Mouse (Mus musculus) v-Abl transformed pro-B cells (cell line): ENCODE measurements around the gene Rftn2.

Experiments used
- in situ Hi-C, 2 experiments: fragments of 400-800 bp; cut with MboI; formaldehyde crosslinking; loops; one replicate each; pipeline ENCODE4 v1.15.1; 2025; ENCODE audit not compliant: unreplicated experiment in 2 of 2

Gene Rftn2

DNA sequence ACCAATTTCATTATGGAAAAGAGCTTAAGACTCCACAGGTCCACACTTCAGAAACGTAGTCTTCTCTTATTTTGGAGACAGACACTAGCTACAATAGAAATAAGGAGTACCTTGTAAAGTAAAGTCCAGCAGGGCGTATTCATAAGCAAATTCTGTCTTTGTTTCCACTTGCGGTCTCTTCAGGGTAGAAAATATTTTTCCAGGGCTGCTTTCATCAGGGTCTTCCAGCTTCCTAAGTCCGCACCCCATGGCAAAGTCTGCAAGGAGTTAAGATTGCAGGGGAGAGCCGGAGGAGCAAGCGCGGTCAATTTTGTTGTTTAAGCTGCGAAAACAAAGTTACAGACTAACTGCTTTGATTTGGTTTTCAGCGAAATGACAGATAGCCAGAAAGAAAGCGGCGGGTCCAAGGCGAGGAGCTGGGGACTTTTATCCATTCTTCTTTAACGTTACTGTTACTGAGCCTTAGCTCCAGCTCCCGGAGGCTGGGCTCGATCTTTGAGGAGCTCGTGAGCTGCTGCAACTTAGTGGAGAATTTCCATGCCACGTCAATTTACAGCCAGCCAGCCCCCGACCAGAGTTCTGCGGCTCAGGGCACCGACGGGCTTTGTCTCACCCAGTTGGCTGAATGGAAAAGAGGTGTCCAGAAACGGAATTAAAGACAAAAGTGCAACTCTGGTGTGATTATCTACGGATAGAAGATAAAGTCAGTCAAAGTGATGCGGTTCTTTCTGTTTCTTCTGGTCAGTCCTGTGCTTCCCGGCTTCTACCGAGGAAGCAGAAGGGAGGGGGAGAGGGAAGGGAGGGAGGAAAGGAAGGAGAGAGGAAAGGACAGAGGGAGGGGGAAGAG, at the start of gene Rftn2:
Gene Rftn2, minus strand, starts transcription at position 772 of the 847 bp plus-strand sequence.
- in situ Hi-C loops = loop anchor here (25.0 kb wide), 2 partner anchors 286 to 1761 kb away; partner anchors contain the start of gene Satb2 (in 2 of the 2)

DNA sequence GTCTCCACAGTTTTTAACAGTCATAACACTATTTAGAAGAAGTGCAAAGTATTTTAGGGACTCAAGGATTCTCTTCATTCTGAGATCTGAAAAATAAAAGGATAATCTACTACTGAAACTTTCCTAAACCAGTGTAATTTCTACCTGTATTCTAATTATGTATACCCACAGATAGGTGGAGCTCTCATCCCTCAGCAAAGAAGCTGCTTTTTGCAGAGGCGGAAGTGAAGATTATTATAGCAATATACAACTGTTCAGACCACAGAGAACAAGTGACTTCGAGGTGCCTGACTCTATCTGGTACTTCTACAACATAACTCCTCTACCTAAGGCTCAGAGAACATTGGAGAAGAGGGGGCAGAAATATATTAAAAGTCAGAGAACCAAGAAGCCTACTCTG, 38.9 kb upstream of the Rftn2 start:
- in situ Hi-C loops = no loop called here

GRCm38 (mm10) chr1:55264385-55264784, 37.8 kb upstream of the Rftn2 start:
- in situ Hi-C loops = no loop called here

- in situ Hi-C loops = loop anchor here (10.0 to 25.0 kb wide), 5 partner anchors 266 to 1741 kb away; partner anchors contain the start of gene Satb2 (in 2 of the 2)
Measured at GRCm38 (mm10) chr1:55246374-55246773, 19.8 kb upstream of the Rftn2 start.

- in situ Hi-C loops = loop anchor here (5.0 to 25.0 kb wide), 3 partner anchors 47 to 1748 kb away; partner anchors contain the start of gene Satb2 (in 2 of the 2)
Measured at GRCm38 (mm10) chr1:55239237-55239636, 12.7 kb upstream of the Rftn2 start.

- in situ Hi-C loops = loop anchor here (5.0 to 25.0 kb wide), 3 partner anchors 46 to 1749 kb away; partner anchors contain the start of gene Satb2 (in 2 of the 2)
Measured at GRCm38 (mm10) chr1:55238496-55238895, 11.9 kb upstream of the Rftn2 start.

DNA sequence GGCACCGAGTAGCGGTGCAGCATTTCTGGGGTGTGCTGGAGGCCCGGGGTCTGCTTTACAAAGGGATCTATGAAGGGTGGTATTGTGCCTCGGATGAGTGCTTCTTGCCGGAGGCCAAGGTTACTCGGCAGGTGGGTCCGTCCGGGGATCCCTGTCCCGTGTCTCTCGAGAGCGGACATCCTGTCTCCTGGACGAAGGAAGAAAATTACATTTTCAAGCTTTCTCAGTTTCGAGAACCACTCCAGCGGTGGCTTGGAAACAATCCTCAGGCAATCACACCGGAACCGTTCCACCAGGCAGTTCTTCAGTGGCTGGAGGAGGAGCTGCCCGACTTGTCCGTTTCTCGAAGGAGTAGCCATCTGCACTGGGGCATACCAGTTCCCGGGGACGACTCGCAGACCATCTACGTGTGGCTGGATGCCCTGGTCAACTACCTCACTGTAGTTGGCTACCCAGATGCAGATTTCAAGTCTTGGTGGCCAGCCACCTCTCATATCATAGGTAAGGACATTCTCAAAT, 11.1 kb upstream of the Rftn2 start:
- in situ Hi-C loops = loop anchor here (5.0 to 25.0 kb wide), 3 partner anchors 45 to 1750 kb away; partner anchors contain the start of gene Satb2 (in 2 of the 2)

DNA sequence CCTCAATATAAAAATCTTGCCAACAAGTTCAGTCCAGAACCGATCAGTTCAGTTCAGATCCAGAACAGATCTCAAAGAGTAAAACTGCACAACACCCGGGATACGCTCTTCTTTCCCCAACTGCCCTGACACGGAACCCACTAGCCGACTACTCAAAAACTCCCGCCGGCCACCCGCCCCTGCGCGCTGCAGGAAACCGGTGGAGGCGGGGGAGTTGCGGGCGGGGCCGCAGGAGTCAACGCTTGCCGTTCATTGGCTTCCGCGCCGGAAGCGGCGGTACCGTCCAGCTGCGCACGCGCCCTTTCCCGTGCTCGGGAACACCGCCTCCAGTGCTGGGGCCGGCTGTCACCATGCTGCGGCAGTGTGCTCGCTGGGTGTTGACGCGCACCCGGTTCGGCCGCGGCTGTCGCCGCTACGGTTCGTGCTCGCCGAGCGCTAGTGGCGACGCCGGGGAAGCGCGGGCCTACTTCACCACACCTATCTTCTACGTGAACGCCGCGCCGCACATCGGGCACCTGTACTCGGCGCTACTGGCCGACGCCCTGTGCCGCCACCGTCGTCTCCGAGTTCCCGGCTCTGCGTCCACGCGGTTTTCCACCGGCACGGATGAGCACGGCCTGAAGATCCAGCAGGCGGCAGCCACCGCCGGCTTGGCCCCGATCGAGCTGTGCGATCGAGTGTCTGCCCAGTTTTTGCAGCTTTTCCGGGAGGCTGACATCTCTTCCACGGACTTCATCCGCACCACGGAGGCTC, 10.5 kb upstream of the Rftn2 start, which contains the start of gene Mars2:
Gene Mars2, plus strand, starts transcription at position 288 of the 753 bp plus-strand sequence.
- in situ Hi-C loops = loop anchor here (5.0 to 25.0 kb wide), 3 partner anchors 45 to 1750 kb away; partner anchors contain the start of gene Satb2 (in 2 of the 2)

GRCm38 (mm10) chr1:55236487-55236886, 9.9 kb upstream of the Rftn2 start:
- in situ Hi-C loops = loop anchor here (5.0 to 25.0 kb wide), 3 partner anchors 44 to 1751 kb away; partner anchors contain the start of gene Satb2 (in 2 of the 2)

DNA sequence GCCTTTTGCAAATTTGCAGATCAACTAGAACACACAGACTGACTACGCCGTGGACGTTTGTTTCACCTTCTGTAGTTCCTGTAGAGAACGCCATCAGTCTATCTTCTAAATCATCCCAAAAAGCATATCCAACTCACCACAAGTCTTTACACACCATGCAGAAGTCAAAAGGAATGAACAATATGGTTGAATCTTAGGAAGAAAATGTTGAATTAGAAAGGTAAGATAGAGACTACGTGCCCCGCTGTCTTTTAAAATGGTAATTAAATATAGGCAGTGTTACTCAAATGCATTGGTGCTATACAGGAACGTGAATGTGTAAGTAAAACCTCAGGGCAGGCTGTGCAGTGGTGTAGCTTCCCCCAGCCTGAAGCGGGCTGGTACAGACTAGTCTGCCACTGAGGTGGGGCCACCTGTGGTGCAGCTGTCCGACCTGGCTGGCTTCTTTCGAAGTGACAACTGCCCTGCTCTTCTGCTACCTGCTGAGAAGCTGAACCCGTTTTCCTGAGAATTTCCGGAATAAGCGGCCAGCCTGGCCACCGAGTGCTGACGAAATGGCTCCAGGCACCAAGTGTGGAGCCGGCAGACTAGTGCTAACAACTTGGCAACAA, 8.4 kb upstream of the Rftn2 start:
- in situ Hi-C loops = loop anchor here (5.0 to 25.0 kb wide), 3 partner anchors 43 to 1752 kb away; partner anchors contain the start of gene Satb2 (in 2 of the 2)

DNA sequence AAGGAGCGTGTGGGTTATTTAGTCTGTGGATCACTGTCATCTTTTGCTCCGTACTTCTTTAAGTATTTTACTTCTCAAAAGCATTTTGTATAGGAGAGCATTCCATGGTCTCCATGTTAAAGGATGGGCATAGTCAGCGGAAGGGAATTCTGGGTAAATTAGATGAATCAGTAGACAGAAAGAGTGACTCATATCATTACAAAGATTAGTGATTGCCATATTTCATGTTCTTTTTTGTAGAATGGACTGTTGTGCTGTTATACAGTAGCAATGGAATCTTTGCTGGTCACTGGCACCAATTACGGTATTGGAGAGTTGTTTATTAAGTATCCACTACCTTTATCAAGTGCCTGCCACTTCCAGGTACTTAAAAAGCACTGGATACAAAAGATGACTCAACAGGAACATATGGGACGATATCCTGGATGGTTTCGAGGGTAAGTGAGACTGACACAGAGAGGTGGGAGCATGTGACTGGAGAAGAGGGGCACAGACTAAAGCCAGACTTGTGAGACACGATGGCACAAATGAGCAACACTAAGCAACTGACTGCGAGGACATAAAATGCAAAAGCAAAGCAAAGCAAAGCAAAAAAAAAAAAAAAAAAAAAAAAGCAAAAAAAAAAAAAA, 1.8 kb upstream of the Rftn2 start:
- in situ Hi-C loops = loop anchor here (25.0 kb wide), 2 partner anchors 284 to 1759 kb away; partner anchors contain the start of gene Satb2 (in 2 of the 2)

DNA sequence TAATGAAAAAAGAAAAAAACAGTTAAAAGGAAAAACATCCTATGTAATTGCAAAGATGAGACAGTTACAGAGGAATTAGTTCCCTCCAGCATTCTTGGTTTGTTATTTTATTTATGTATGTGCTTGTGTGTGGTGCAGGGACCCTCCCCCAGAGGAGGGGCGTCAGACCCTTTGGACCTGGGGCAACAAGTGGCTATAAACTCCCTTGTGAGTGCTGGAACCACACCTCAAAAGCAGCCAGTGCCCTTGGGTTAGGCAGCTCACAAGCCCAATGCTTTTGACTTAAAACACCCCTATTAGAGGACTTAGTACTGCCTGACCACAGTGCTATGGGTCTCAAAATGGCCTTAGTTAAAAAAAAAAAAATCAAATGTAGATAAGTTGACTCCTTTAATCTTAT, 794 bp upstream of the Rftn2 start:
- in situ Hi-C loops = loop anchor here (25.0 kb wide), 2 partner anchors 285 to 1760 kb away; partner anchors contain the start of gene Satb2 (in 2 of the 2)

- in situ Hi-C loops = loop anchor here (25.0 kb wide), 2 partner anchors 287 to 1762 kb away; partner anchors contain the start of gene Satb2 (in 2 of the 2)
Measured at GRCm38 (mm10) chr1:55225398-55225797, 1.2 kb downstream of the Rftn2 start.

DNA sequence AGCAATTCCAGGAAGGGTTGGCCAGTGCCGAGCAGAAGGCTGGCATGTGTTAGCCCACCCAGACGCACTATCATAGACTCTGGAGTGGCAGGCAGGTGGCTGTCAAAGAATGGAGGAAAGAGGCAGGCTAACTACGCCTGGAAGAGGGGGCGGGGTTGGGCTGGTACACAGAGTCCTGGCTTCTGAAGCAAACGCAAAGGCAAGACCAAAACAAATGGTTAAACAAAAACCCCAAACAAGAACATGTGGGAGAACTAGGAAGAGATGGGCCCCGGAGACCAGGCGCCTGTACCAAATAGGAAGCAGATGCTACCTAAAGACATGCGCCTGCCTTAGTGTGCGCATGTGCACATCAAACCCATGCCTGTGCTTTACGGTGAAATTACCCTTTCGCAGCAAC, 2.5 kb downstream of the Rftn2 start:
- in situ Hi-C loops = no loop called here

GRCm38 (mm10) chr1:55223026-55223425, 3.6 kb downstream of the Rftn2 start:
- in situ Hi-C loops = no loop called here

GRCm38 (mm10) chr1:55221352-55221751, 5.2 kb downstream of the Rftn2 start:
- in situ Hi-C loops = no loop called here

DNA sequence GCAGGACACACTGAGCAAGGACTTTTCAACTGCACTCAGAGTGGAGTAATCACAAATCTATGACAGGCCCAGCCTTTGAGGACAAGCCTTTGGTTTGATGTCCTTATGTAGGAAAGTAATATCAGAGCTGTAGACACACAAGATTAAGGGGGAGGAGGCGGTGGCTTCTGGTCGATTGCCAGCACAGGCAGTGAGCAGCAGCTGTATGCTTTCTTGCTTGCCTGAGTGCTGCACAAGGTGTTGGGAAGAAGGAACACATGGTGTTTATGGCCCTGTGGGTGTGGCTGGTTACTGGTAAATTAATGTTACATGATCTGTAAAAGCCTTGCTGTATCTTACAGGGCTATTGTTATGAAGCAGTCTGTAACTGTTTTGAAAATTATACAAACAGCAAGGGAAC, 9.4 kb downstream of the Rftn2 start:
- in situ Hi-C loops = no loop called here

GRCm38 (mm10) chr1:55215185-55215813, 11.3 kb downstream of the Rftn2 start:
- in situ Hi-C loops = no loop called here

- in situ Hi-C loops = no loop called here
Measured at GRCm38 (mm10) chr1:55213936-55214335, 12.6 kb downstream of the Rftn2 start.
